Mouse (Mus musculus) kidney, embryonic 14.5 days (tissue): Measurements from ENCODE around the gene Trmt112. TPM values are rescaled to one million over a fixed set of nuclear protein-coding genes. Genes with fewer than 3 reads are reported as not detected.
A peak's percentile ranks its signal among the peaks of the same experiment; 100 is the strongest.

ENCODE experiments used
- ATAC-seq: fragments of 200-750 bp; cut with Nextera tagmentation; 2 replicates; pipeline ENCODE4 v1.8.0; 2017; ENCODE audit warnings: moderate number of reproducible peaks, mild to moderate bottlenecking, moderate TSS enrichment, moderate library complexity; ENCODE audit not compliant: low FRiP score, low TSS enrichment
- H3K27ac ChIP-seq: fragments of 300-500 bp; sonication (generic); 2 replicates; pipeline ENCODE4 v1.5.1; 2014; ENCODE audit warnings: low read depth, mild to moderate bottlenecking, low read length, moderate library complexity, mixed read lengths
- H3K27me3 ChIP-seq: fragments of 300-500 bp; sonication (generic); 2 replicates; pipeline ENCODE4 v1.6.1; 2014; ENCODE audit warnings: mild to moderate bottlenecking, low read length; ENCODE audit not compliant: control insufficient read depth, insufficient read depth
- H3K36me3 ChIP-seq: fragments of 300-500 bp; sonication (generic); 2 replicates; pipeline ENCODE4 v1.6.1; 2014; ENCODE audit warnings: low read length, mixed read lengths; ENCODE audit not compliant: control insufficient read depth, insufficient read depth
- H3K4me1 ChIP-seq: fragments of 300-500 bp; sonication (generic); 2 replicates; pipeline ENCODE4 v1.6.1; 2014; ENCODE audit warnings: low read length, mixed read lengths; ENCODE audit not compliant: control insufficient read depth, insufficient read depth
- H3K4me2 ChIP-seq: fragments of 300-500 bp; sonication (generic); replicated peaks from 2 replicates; pipeline ENCODE4 v1.6.1; 2014; ENCODE audit warnings: low read depth, mild to moderate bottlenecking, low read length
- H3K4me3 ChIP-seq: fragments of 300-500 bp; sonication (generic); 2 replicates; pipeline ENCODE4 v1.5.1; 2014; ENCODE audit warnings: mild to moderate bottlenecking, low read length
- H3K9ac ChIP-seq: fragments of 300-500 bp; sonication (generic); 2 replicates; pipeline ENCODE4 v1.6.1; 2014; ENCODE audit warnings: low read depth, mild to moderate bottlenecking, low read length, moderate library complexity
- H3K9me3 ChIP-seq: fragments of 300-500 bp; sonication (generic); 2 replicates; pipeline ENCODE4 v1.6.1; 2016; ENCODE audit warnings: low read length; ENCODE audit not compliant: control insufficient read depth
- WGBS: fragments of 180-500 bp; shearing (Covaris S2); extraction: QIAGEN DNeasy Blood & Tissue Kit; methylation state at CpG from one replicate; pipeline ENCODE4 v1.1.7; 2014; 5-methylcytosine and 5-hydroxymethylcytosine counted together
- polyA plus RNA-seq: library from polyadenylated mRNA; unstranded; fragments of >200 nt; fragmentation: Nextera tagmentation; extraction: Ambion mirVana; gene quantifications from 2 replicates; pipeline ENCODE4 v1.2.1, GENCODE M21; 2014

The Trmt112 gene
- polyA plus RNA-seq, 1 experiment from 2014 or later: 164 TPM

GRCm38 (mm10) chr19:6913036-6913435 lies 3.5 kb downstream of the Trmt112 start:
- Histone ChIP-seq H3K27ac (no peak overlapping the region), H3K9me3 (no peaks in the 10 kb centered on the region), H3K27me3 (no peaks in the 10 kb centered on the region), H3K4me1 (peaks cover 14% of the 10 kb centered on the region; the same call in 1 of the 2 replicates), H3K4me2 (no peak overlapping the region), H3K9ac (no peak overlapping the region), H3K4me3 (no peak overlapping the region), H3K36me3 (peaks cover 30% of the 10 kb centered on the region)
- WGBS: 88% methylated on average over 6 of the region's 6 CpGs
- no peak for ATAC-seq

GRCm38 (mm10) chr19:6913991-6914390 lies 4.5 kb downstream of the Trmt112 start:
- 86% methylated on average over 11 of the region's 11 CpGs for WGBS
- Histone ChIP-seq H3K4me3 (no peak overlapping the region), H3K27ac (no peak overlapping the region), H3K4me2 (no peak overlapping the region), H3K9ac (no peak overlapping the region), H3K27me3 (no peaks in the 10 kb centered on the region), H3K4me1 (peaks cover 7% of the 10 kb centered on the region; the same call in 1 of the 2 replicates), H3K9me3 (no peaks in the 10 kb centered on the region), H3K36me3 (peaks cover 30% of the 10 kb centered on the region)
- ATAC-seq: no peak

- H3K9ac ChIP-seq: no peak overlapping the region
- H3K27ac ChIP-seq: no peak overlapping the region
- H3K4me3 ChIP-seq: no peak overlapping the region
- H3K36me3 ChIP-seq: peaks cover 30% of the 10 kb centered on the region
- H3K9me3 ChIP-seq: no peaks in the 10 kb centered on the region
- H3K4me2 ChIP-seq: no peak overlapping the region
- no peaks in the 10 kb centered on the region for H3K27me3 ChIP-seq
- 93% methylated on average over 9 of the region's 9 CpGs for WGBS
- H3K4me1 ChIP-seq: peaks cover 7% of the 10 kb centered on the region; the same call in 1 of the 2 replicates
- ATAC-seq: no peak
Measured at GRCm38 (mm10) chr19:6914540-6914939, 5.0 kb downstream of the Trmt112 start.

GRCm38 (mm10) chr19:6915276-6915675 lies 5.8 kb downstream of the Trmt112 start:
- H3K9me3 ChIP-seq: no peaks in the 10 kb centered on the region
- no peak for ATAC-seq
- peaks cover 30% of the 10 kb centered on the region for H3K36me3 ChIP-seq

GRCm38 (mm10) chr19:6916496-6916895 lies 7.0 kb downstream of the Trmt112 start:
- ATAC-seq: no peak
- peaks cover 25% of the 10 kb centered on the region for H3K36me3 ChIP-seq
- no peak overlapping the region for H3K9ac ChIP-seq
- 70% methylated on average over 4 of the region's 4 CpGs for WGBS
- peaks cover 15% of the 10 kb centered on the region for H3K4me1 ChIP-seq
- H3K4me2 ChIP-seq: no peak overlapping the region
- no peaks in the 10 kb centered on the region for H3K27me3 ChIP-seq
- no peak overlapping the region for H3K4me3 ChIP-seq
- no peaks in the 10 kb centered on the region for H3K9me3 ChIP-seq
- no peak overlapping the region for H3K27ac ChIP-seq

More at GRCm38 (mm10) chr19:6915276-6915675, 5.8 kb downstream of the Trmt112 start:
- no peak overlapping the region for H3K4me2 ChIP-seq
- H3K27ac ChIP-seq: no peak overlapping the region
- no peaks in the 10 kb centered on the region for H3K27me3 ChIP-seq
- no peak overlapping the region for H3K4me3 ChIP-seq
- peaks cover 13% of the 10 kb centered on the region for H3K4me1 ChIP-seq
- 82% methylated on average over 4 of the region's 4 CpGs for WGBS
- no peak overlapping the region for H3K9ac ChIP-seq

- peaks cover 15% of the 10 kb centered on the region for H3K4me1 ChIP-seq
- H3K36me3 ChIP-seq: peaks cover 6% of the 10 kb centered on the region
- H3K4me2 ChIP-seq: no peak overlapping the region
- WGBS: 90% methylated on average over 4 of the region's 4 CpGs
- no peak overlapping the region for H3K9ac ChIP-seq
- peaks cover 5% of the 10 kb centered on the region for H3K27me3 ChIP-seq
- no peak overlapping the region for H3K27ac ChIP-seq
- H3K4me3 ChIP-seq: no peak overlapping the region
- H3K9me3 ChIP-seq: no peaks in the 10 kb centered on the region
- ATAC-seq: no peak
Measured at GRCm38 (mm10) chr19:6918321-6918720, 8.8 kb downstream of the Trmt112 start.

GRCm38 (mm10) chr19:6919431-6919830 lies 9.9 kb downstream of the Trmt112 start:
- no peak overlapping the region for H3K9ac ChIP-seq
- H3K4me1 ChIP-seq: peaks cover 15% of the 10 kb centered on the region
- H3K27ac ChIP-seq: no peak overlapping the region
- peaks cover 11% of the 10 kb centered on the region for H3K27me3 ChIP-seq
- no peaks in the 10 kb centered on the region for H3K9me3 ChIP-seq
- H3K4me2 ChIP-seq: no peak overlapping the region
- no peak for ATAC-seq
- H3K4me3 ChIP-seq: no peak overlapping the region
- H3K36me3 ChIP-seq: no peaks in the 10 kb centered on the region; the same call in 1 of the 2 replicates

GRCm38 (mm10) chr19:6919876-6920740 lies 10.6 kb downstream of the Trmt112 start:
- Histone ChIP-seq H3K4me2 (peak overlapping the region; percentile 91), H3K4me3 (peak overlapping the region; percentile 73), H3K4me1 (peaks cover 18% of the 10 kb centered on the region), H3K9me3 (no peaks in the 10 kb centered on the region), H3K27me3 (peaks cover 17% of the 10 kb centered on the region), H3K9ac (peak overlapping the region; percentile 85), H3K36me3 (no peaks in the 10 kb centered on the region; the same call in 1 of the 2 replicates), H3K27ac (peak overlapping the region; percentile 71; the same call in 1 of the 2 replicates)
- peak; percentile 7; the same call in 1 of the 2 replicates for ATAC-seq
- WGBS: 31% methylated on average over 8 of the region's 8 CpGs
